Mouse (Mus musculus): ENCODE results near the gene Ang2. TPM values are rescaled to one million over a fixed set of nuclear protein-coding genes. Genes with fewer than 3 reads are reported as not detected.

Gene Ang2
- total RNA-seq, 2 experiments from 2014 or later = not detected

GRCm38 (mm10) chr14:51152249-51152870 is 46.6 kb downstream of the Ang2 start:
- DNase-seq (ENCODE audit: low spot score) = no peak

- DNase-seq (ENCODE audit: low spot score) = no peak
Measured at GRCm38 (mm10) chr14:51150206-51150831, 48.6 kb downstream of the Ang2 start.

GRCm38 (mm10) chr14:51149164-51149563 is 49.8 kb downstream of the Ang2 start:
- no peak for DNase-seq (ENCODE audit: low spot score)

GRCm38 (mm10) chr14:51148006-51148405 is 50.9 kb downstream of the Ang2 start:
- no peak for DNase-seq (ENCODE audit: low spot score)

- DNase-seq (ENCODE audit: low spot score) = no peak
Measured at GRCm38 (mm10) chr14:51146685-51147084, 52.3 kb downstream of the Ang2 start, which contains the start of gene Rnase1. Gene Rnase1, minus strand, starts transcription at chr14:51146785.

GRCm38 (mm10) chr14:51145521-51145920 is 53.4 kb downstream of the Ang2 start:
- DNase-seq (ENCODE audit: low spot score) = no peak

Other genes with a start within 250 kb of the Ang2 start
- gene Pnp2, start 243.2 kb downstream of the Ang2 start, total RNA-seq (2021) = under 1 TPM in 1 of 2 experiments, not detected in 1; 0.24 TPM
- not detected for gene Rnase10, start 191.4 kb downstream of the Ang2 start, total RNA-seq (2021)
- not detected for gene Rnase9, start 157.3 kb downstream of the Ang2 start, total RNA-seq (2021)
- not detected for gene Rnase11, start 149.0 kb downstream of the Ang2 start, total RNA-seq (2021)
- not detected for gene Rnase12, start 141.5 kb downstream of the Ang2 start, total RNA-seq (2021)
- not detected for gene Olfr750, start 124.7 kb downstream of the Ang2 start, total RNA-seq (2021)
- 10 to 100 TPM; 25.0 to 30.1 TPM for gene Rnase4, start 108.1 kb downstream of the Ang2 start, total RNA-seq (2021)
- gene Ang, start 108.0 kb downstream of the Ang2 start, total RNA-seq (2021) = 1 to 10 TPM; 3.0 to 4.1 TPM
- gene Eddm3b, start 84.7 kb downstream of the Ang2 start, total RNA-seq (2021) = not detected
- gene Rnase6, start 75.2 kb downstream of the Ang2 start, total RNA-seq (2021) = under 1 TPM in 1 of 2 experiments, not detected in 1; 0.21 TPM
- gene Rnase1, start 52.4 kb downstream of the Ang2 start, total RNA-seq (2021) = under 1 TPM in 1 of 2 experiments, not detected in 1; 0.39 TPM
- not detected for gene Rnase2b, start 36.9 kb downstream of the Ang2 start, total RNA-seq (2021)
- gene Ear14, start 4.2 kb upstream of the Ang2 start, total RNA-seq (2021) = not detected
- 1 to 10 TPM; 3.2 to 3.4 TPM for gene Rnase2a, start 57.0 kb upstream of the Ang2 start, total RNA-seq (2021)
- gene Gm7247, start 162.6 kb upstream of the Ang2 start, total RNA-seq (2021) = not detected
- not detected for gene Vmn2r88, start 211.7 kb upstream of the Ang2 start, total RNA-seq (2021)

All from gastrocnemius, adult 18-20 months (tissue).